20 mouse cellular contexts compared by ENCODE assay signal in genomic region chr9:7845216-7845895, GRCm38 (mm10). TPM values are rescaled to one million over a fixed set of nuclear protein-coding genes. Genes with fewer than 3 reads are reported as not detected.
DNase-seq lines count a peak whose midpoint lies in the region; ATAC-seq and TF ChIP-seq lines count a peak whose summit lies in the region.
"Had no signal": no experiment of that assay in that cellular context is flagged by ENCODE, and none has a peak within 500 bp of the region (broad histone marks: within the 10 kb centered on the region; RNA-seq: fewer than 3 reads in every experiment).

No protein-coding gene starts in this region.

- ATAC-seq in forebrain, embryonic 15.5 days (replicated peaks) = peak; percentile 29; the same call in 1 of the 2 replicates
- no peak for ATAC-seq in forebrain, embryonic 12.5 days (ENCODE audit: low FRiP score)
- ATAC-seq in liver, embryonic 11.5 days (replicated peaks; ENCODE audit: low FRiP score) = peak; percentile 38
- peak; percentile 81 for ATAC-seq in intestine, embryonic 15.5 days
- peak; percentile 27; the same call in 1 of the 2 replicates for ATAC-seq in liver, embryonic 14.5 days (ENCODE audit: insufficient read depth)
- ATAC-seq in megakaryocyte progenitor cell, adult 5-6 weeks (replicated peaks; ENCODE audit: poor library complexity) = no peak
- ATAC-seq in CD4-positive, CD25-positive, alpha-beta regulatory T cell, adult 4 months = no peak
- ATAC-seq: activated CD4-positive, CD25-positive, alpha-beta regulatory T cell, adult 4 months had no signal

- no peaks in the 10 kb centered on the region for H3K9me3 ChIP-seq in forebrain, embryonic 15.5 days
- no peaks in the 10 kb centered on the region for H3K9me3 ChIP-seq in forebrain, embryonic 12.5 days
- no peaks in the 10 kb centered on the region for H3K9me3 ChIP-seq in liver, embryonic 11.5 days (ENCODE audit: control insufficient read depth, low read length)
- no peaks in the 10 kb centered on the region for H3K9me3 ChIP-seq in intestine, embryonic 15.5 days
- no peaks in the 10 kb centered on the region for H3K9me3 ChIP-seq in liver, embryonic 14.5 days (ENCODE audit: control insufficient read depth, low read length)
- H3K9me3 ChIP-seq: embryonic facial prominence, embryonic 15.5 days; G1E; limb, embryonic 15.5 days had no signal

- 66% methylated on average over 4 of the region's 4 CpGs for WGBS in forebrain, embryonic 15.5 days
- WGBS in forebrain, embryonic 12.5 days = 78% methylated on average over 4 of the region's 4 CpGs
- WGBS in liver, embryonic 11.5 days = 66% methylated on average over 4 of the region's 4 CpGs
- 55% methylated on average over 4 of the region's 4 CpGs for WGBS in intestine, embryonic 15.5 days
- 64% methylated on average over 4 of the region's 4 CpGs for WGBS in liver, embryonic 14.5 days (ENCODE audit: insufficient replicate concordance)

- no peak overlapping the region for H3K4me2 ChIP-seq in forebrain, embryonic 15.5 days (replicated peaks)
- H3K4me2 ChIP-seq in forebrain, embryonic 12.5 days = no peak overlapping the region
- no peak overlapping the region for H3K4me2 ChIP-seq in liver, embryonic 11.5 days
- no peak overlapping the region for H3K4me2 ChIP-seq in intestine, embryonic 15.5 days (replicated peaks)
- no peak overlapping the region for H3K4me2 ChIP-seq in liver, embryonic 14.5 days (ENCODE audit: low read depth)
- H3K4me2 ChIP-seq: embryonic facial prominence, embryonic 15.5 days; heart, embryonic 11.5 days; hindbrain, embryonic 14.5 days; limb, embryonic 15.5 days; midbrain, embryonic 11.5 days had no signal

- no peak overlapping the region for H3K4me3 ChIP-seq in forebrain, embryonic 15.5 days
- no peak overlapping the region for H3K4me3 ChIP-seq in forebrain, embryonic 12.5 days (replicated peaks)
- no peak overlapping the region for H3K4me3 ChIP-seq in liver, embryonic 11.5 days (ENCODE audit: low read depth, low read length)
- H3K4me3 ChIP-seq in intestine, embryonic 15.5 days (replicated peaks) = no peak overlapping the region
- no peak overlapping the region for H3K4me3 ChIP-seq in liver, embryonic 14.5 days (ENCODE audit: insufficient read depth in 1 of 2, low read depth in 2 of 2, low read length in 2 of 2)
- H3K4me3 ChIP-seq: embryonic facial prominence, embryonic 15.5 days; limb, embryonic 15.5 days had no signal

- H3K36me3 ChIP-seq in forebrain, embryonic 15.5 days = no peaks in the 10 kb centered on the region
- H3K36me3 ChIP-seq in forebrain, embryonic 12.5 days (replicated peaks) = no peaks in the 10 kb centered on the region
- H3K36me3 ChIP-seq in liver, embryonic 11.5 days (ENCODE audit: control insufficient read depth, insufficient read depth, low read length) = no peaks in the 10 kb centered on the region; the same call in 1 of the 2 replicates
- no peaks in the 10 kb centered on the region for H3K36me3 ChIP-seq in intestine, embryonic 15.5 days
- H3K36me3 ChIP-seq in liver, embryonic 14.5 days (replicated peaks; ENCODE audit: control insufficient read depth, insufficient read depth, low read depth) = no peaks in the 10 kb centered on the region

- H3K27ac ChIP-seq in forebrain, embryonic 15.5 days (replicated peaks) = no peak overlapping the region
- H3K27ac ChIP-seq in forebrain, embryonic 12.5 days = no peak overlapping the region
- H3K27ac ChIP-seq in liver, embryonic 11.5 days (ENCODE audit: low read depth, low read length) = no peak overlapping the region
- H3K27ac ChIP-seq in intestine, embryonic 15.5 days = no peak overlapping the region
- no peak overlapping the region for H3K27ac ChIP-seq in liver, embryonic 14.5 days
- H3K27ac ChIP-seq: embryonic facial prominence, embryonic 15.5 days; hindbrain, embryonic 14.5 days; limb, embryonic 15.5 days had no signal

- TF ChIP-seq CTCF in liver, embryonic 14.5 days (IDR thresholded peaks at IDR 0.05; ENCODE audit: low read depth) = no peak

- H3K9ac ChIP-seq in forebrain, embryonic 15.5 days (replicated peaks) = no peak overlapping the region
- no peak overlapping the region for H3K9ac ChIP-seq in forebrain, embryonic 12.5 days
- no peak overlapping the region for H3K9ac ChIP-seq in liver, embryonic 11.5 days (ENCODE audit: low read depth, low read length)
- H3K9ac ChIP-seq in intestine, embryonic 15.5 days = no peak overlapping the region
- H3K9ac ChIP-seq in liver, embryonic 14.5 days (replicated peaks) = no peak overlapping the region
- H3K9ac ChIP-seq: embryonic facial prominence, embryonic 15.5 days; hindbrain, embryonic 14.5 days; limb, embryonic 15.5 days had no signal

- no peak for TF ChIP-seq EP300 in liver, embryonic 14.5 days (IDR thresholded peaks at IDR 0.05; ENCODE audit: low read depth)

- H3K27me3 ChIP-seq in forebrain, embryonic 15.5 days = no peaks in the 10 kb centered on the region
- no peaks in the 10 kb centered on the region for H3K27me3 ChIP-seq in forebrain, embryonic 12.5 days
- no peaks in the 10 kb centered on the region for H3K27me3 ChIP-seq in liver, embryonic 11.5 days (replicated peaks; ENCODE audit: control insufficient read depth, insufficient read depth, low read length)
- H3K27me3 ChIP-seq in intestine, embryonic 15.5 days (replicated peaks) = no peaks in the 10 kb centered on the region
- H3K27me3 ChIP-seq in liver, embryonic 14.5 days (ENCODE audit: control insufficient read depth, insufficient read depth, low read length) = no peaks in the 10 kb centered on the region
- H3K27me3 ChIP-seq: embryonic facial prominence, embryonic 15.5 days; limb, embryonic 15.5 days had no signal

- no peaks in the 10 kb centered on the region for H3K4me1 ChIP-seq in forebrain, embryonic 15.5 days
- H3K4me1 ChIP-seq in forebrain, embryonic 12.5 days = no peaks in the 10 kb centered on the region
- H3K4me1 ChIP-seq in liver, embryonic 11.5 days (replicated peaks; ENCODE audit: control insufficient read depth, insufficient read depth, low read length) = no peaks in the 10 kb centered on the region
- H3K4me1 ChIP-seq in intestine, embryonic 15.5 days (replicated peaks) = no peaks in the 10 kb centered on the region
- H3K4me1 ChIP-seq in liver, embryonic 14.5 days (replicated peaks; ENCODE audit: control insufficient read depth in 2 of 2, insufficient read depth in 2 of 2, low read length in 1 of 2) = no peaks in the 10 kb centered on the region
- H3K4me1 ChIP-seq: embryonic facial prominence, embryonic 15.5 days; limb, embryonic 15.5 days had no signal

- DNase-seq in liver, embryonic 11.5 days (ENCODE audit: low spot score) = no peak
- DNase-seq in liver = no peak
- DNase-seq in liver, embryonic 14.5 days (ENCODE audit: low read depth in 3 of 3, low spot score in 3 of 3) = no peak
- DNase-seq: adrenal gland, postnatal 10 days; cerebellum, adult 9-11 months; heart, postnatal 10 days; retina, postnatal 1 day; thymus, postnatal 25 days had no signal

RNA-seq across cellular contexts. Expression of gene Birc2, which starts 8.5 kb away (rescaled TPM):
- 50.9 and 51.9 TPM in 2 replicates for polyA plus RNA-seq in forebrain, embryonic 15.5 days (2015; fragmentation: Nextera tagmentation; extraction: Ambion mirVana)
- 45.7 and 48.9 TPM in 2 replicates for polyA plus RNA-seq in forebrain, embryonic 12.5 days (2016; fragmentation: Nextera tagmentation; extraction: Ambion mirVana)
- 26.6 and 28.1 TPM in 2 replicates for polyA plus RNA-seq in liver, embryonic 11.5 days (2014; fragmentation: Nextera tagmentation; extraction: Ambion mirVana)
- polyA plus RNA-seq in intestine, embryonic 15.5 days (2015; fragmentation: Nextera tagmentation; extraction: Ambion mirVana) = 28.9 and 32.1 TPM in 2 replicates
- 7.0 and 9.4 TPM in 2 replicates for polyA plus RNA-seq in liver, embryonic 14.5 days (2012; rRNA removed)
- polyA plus RNA-seq in liver, embryonic 14.5 days (2014; fragmentation: Nextera tagmentation; extraction: Ambion mirVana) = 13.1 and 14.1 TPM in 2 replicates
- 32.7 and 36.2 TPM in 2 replicates for total RNA-seq in megakaryocyte progenitor cell, adult 5-6 weeks (2015)
- total RNA-seq in megakaryocyte progenitor cell, adult 5-6 weeks (2017) = 34.1 and 40.0 TPM in 2 replicates
- 100 to 1,000 TPM; 138 to 145 TPM for polyA plus RNA-seq in CD4-positive, CD25-positive, alpha-beta regulatory T cell, adult 4 months (2017; shearing (Covaris generic))

RNA-seq across cellular contexts. Expression of gene Birc3, which starts 27.6 kb away (rescaled TPM):
- polyA plus RNA-seq in forebrain, embryonic 15.5 days (2015; fragmentation: Nextera tagmentation; extraction: Ambion mirVana) = 0.88 and 1.2 TPM in 2 replicates
- polyA plus RNA-seq in forebrain, embryonic 12.5 days (2016; fragmentation: Nextera tagmentation; extraction: Ambion mirVana) = 1.9 and 3.7 TPM in 2 replicates
- polyA plus RNA-seq in liver, embryonic 11.5 days (2014; fragmentation: Nextera tagmentation; extraction: Ambion mirVana) = 8.9 and 10.5 TPM in 2 replicates
- 11.7 and 11.9 TPM in 2 replicates for polyA plus RNA-seq in intestine, embryonic 15.5 days (2015; fragmentation: Nextera tagmentation; extraction: Ambion mirVana)
- polyA plus RNA-seq in liver, embryonic 14.5 days (2012; rRNA removed) = 3.6 and 4.7 TPM in 2 replicates
- polyA plus RNA-seq in liver, embryonic 14.5 days (2014; fragmentation: Nextera tagmentation; extraction: Ambion mirVana) = 4.7 and 6.1 TPM in 2 replicates
- 34.4 and 38.0 TPM in 2 replicates for total RNA-seq in megakaryocyte progenitor cell, adult 5-6 weeks (2015)
- 25.5 and 31.8 TPM in 2 replicates for total RNA-seq in megakaryocyte progenitor cell, adult 5-6 weeks (2017)
- 100 to 1,000 TPM; 121 to 171 TPM for polyA plus RNA-seq in CD4-positive, CD25-positive, alpha-beta regulatory T cell, adult 4 months (2017; shearing (Covaris generic))

Comparison
In these comparisons a context has a peak if more than half of its experiments do, and no peak if none do; other contexts are left out.
1. ATAC-seq: peak in forebrain, embryonic 15.5 days (single experiment), liver, embryonic 11.5 days (single experiment), intestine, embryonic 15.5 days (single experiment) and liver, embryonic 14.5 days (single experiment); none in forebrain, embryonic 12.5 days (single experiment), megakaryocyte progenitor cell, adult 5-6 weeks (single experiment) and CD4-positive, CD25-positive, alpha-beta regulatory T cell, adult 4 months (single experiment).